Mouse (Mus musculus) R1 (cell line): ENCODE results near the gene Evx2.

ENCODE experiments used
- DNase-seq: peaks from one replicate; pipeline ENCODE4 v3.0.0-alpha.2; 2018; ENCODE audit warnings: low read depth, low spot score

Gene Evx2

DNA sequence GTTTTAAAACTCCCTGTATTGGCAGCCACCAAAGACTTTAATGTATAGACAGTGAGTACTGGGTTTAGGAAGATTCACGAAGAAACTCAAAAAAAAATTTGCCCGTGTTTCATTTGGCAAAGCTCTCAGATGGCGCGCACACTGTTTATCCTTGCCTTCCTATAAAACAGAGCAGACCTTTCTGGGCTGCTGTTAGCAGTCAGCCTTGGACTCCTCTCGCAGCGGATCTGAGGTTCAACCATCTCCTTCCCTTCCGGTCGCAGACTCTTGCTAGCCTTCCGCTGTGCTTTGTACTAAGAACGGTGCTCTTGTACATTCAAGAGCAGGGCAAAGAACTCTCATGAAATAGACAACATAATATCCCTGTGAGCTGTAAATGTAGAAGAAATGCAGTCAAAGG lies 39.0 kb downstream of the Evx2 start:
- DNase-seq, result peak; percentile 10

DNA sequence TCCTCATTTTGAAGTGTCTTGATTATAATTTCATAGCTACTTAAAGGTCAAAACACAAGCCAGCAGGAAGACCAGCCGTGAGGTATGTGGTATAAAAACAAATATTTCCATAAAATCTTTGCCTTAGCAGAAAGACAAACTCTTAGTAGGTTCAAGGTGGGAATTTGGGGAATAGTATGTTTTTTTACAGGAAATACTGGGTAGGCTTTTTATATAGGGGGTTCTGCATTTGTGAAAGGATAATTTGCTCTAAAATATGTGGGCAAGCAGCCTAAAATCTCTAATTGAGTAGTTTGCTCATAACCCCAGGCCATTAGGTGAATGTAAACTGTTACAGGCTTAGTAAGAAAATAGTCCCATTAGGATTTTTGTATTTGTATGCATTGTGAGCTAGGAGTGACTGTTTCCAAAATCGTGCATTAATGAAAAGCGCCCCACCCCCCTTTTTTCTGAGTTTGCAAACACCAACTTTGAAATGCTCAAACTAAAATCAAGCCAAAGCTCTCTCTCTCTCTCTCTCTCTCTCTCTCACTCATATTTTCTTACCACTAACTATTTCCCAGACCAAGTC lies 39.6 kb downstream of the Evx2 start:
- no peak for DNase-seq

DNA sequence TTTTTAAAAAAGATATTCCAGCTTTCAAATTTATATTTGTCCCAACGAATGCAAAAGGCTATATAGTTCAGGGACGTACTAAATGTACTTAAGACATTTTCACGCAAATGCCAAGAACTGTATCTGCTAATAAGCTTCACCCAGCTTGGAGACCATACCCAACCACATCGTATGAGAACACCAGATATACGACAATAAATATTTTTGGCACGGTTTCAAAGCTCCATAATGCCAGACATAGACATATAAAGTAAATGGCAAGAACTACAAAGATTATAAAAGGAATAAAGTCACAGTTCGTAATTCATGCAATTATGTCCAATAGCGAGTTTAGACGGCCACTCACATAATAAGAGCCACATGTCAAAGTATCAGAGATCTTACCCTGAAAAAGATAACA lies 41.7 kb downstream of the Evx2 start:
- no peak for DNase-seq

DNA sequence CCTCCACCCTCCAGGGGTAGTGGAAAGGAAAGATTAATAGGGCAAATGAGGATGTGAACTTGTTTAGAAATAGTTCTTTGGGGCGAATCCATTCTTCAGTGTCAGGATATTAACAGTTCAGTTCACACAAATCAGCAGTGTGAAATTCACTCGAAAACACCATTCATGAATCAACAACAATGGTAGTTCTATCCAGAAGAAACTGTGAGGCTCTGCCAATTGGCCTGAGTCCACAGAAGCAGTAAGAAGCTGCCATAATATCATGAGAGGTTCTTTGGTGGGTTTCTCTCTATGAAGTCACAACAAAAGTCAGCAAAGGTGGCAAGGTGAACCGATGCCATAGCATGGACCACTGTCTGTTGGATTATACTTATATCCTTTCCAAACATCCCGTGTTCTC lies 48.0 kb downstream of the Evx2 start:
- no peak for DNase-seq

DNA sequence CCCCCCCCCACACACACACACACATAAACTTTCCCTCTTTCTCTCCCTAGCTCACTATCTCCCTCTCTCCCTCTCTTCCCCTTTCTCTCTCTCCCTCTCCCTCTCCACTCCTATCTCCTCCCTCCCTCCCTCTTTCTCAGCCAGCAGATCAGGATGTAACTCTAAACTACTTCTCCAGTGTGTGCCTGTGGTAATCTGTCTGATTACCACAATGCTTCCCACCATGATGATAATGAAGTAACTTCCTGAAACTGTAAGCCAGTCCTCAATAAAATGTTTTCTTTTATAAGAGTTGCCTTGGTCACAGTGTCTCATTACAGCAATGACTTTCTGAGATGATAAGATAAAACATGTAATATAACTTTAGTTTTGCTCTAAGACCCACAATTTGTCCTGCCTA lies 50.0 kb downstream of the Evx2 start:
- no peak for DNase-seq

DNA sequence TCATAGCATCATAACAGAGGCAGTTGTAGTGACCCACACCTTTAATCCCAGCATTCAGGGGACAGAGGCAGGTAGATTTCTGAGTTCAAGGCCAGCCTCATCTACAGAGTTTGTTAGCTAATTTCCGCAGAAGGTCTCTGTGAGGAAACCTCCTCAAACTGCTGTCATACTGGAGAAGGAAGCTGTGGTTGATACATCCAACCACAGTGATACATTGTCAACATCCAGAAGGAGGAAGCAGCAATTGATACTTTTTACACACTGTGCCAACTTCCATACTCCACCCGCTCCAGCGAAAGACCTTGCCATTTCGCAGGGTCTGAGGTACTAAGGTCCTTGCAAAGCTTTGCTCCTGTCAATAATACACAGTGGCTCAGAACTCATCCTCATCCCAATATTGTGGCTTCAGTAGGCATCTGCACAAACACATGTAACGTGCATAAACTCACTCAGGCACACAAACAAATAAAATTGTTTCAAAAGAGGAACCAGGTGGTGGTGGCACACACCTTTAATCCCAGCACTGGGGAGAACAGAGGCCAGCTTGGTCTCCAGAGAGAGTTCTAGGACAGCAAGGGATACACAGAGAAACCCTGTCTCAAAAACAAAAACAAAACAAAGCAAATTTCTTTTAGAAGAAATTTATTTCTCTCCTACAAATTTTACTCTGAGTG lies 53.1 kb downstream of the Evx2 start:
- no peak for DNase-seq

DNA sequence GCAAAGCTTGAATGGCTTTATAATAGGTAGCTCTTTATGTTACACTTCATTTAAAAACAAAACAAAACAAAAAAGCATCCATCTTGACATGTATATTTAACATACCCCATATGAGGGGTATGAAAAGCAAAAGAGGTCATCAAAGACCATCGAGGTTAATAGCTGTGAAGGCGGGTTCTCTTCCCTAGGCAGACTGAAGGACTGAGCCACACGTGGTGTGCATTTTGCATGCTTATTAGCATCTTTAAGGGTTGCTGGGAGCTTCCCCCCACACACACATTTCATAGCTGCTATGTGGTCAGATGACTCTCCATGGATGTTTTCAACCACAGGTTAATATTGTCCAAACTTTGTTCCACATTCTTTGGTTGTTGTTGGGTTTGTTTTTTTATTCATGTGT lies 55.3 kb downstream of the Evx2 start:
- no peak for DNase-seq
